Mouse (Mus musculus) left cerebral cortex, postnatal 36 days (tissue): ENCODE results near the gene Sept9. TPM values are rescaled to one million over a fixed set of nuclear protein-coding genes. Genes with fewer than 3 reads are reported as not detected.
A peak's percentile ranks its signal among the peaks of the same experiment; 100 is the strongest.

Experiments used
- DNase-seq, 2 experiments: peaks; one replicate each; pipeline ENCODE4 v3.0.0; 2021 to 2022; ENCODE audit warnings: low spot score in 2 of 2, mixed read lengths in 1 of 2
- intact Hi-C: fragments of 180-260 bp; cut with DNase I; formaldehyde crosslinking; loops from one replicate; pipeline ENCODE4 v1.15.1; 2025
- total RNA-seq, 2 experiments: library from RNA; stranded (reverse); gene quantifications; 2 replicates each; pipeline ENCODE4 v1.2.3; 2021

Sept9 gene
- total RNA-seq, 2 experiments from 2014 or later = 74.3 to 77.1 TPM

DNA sequence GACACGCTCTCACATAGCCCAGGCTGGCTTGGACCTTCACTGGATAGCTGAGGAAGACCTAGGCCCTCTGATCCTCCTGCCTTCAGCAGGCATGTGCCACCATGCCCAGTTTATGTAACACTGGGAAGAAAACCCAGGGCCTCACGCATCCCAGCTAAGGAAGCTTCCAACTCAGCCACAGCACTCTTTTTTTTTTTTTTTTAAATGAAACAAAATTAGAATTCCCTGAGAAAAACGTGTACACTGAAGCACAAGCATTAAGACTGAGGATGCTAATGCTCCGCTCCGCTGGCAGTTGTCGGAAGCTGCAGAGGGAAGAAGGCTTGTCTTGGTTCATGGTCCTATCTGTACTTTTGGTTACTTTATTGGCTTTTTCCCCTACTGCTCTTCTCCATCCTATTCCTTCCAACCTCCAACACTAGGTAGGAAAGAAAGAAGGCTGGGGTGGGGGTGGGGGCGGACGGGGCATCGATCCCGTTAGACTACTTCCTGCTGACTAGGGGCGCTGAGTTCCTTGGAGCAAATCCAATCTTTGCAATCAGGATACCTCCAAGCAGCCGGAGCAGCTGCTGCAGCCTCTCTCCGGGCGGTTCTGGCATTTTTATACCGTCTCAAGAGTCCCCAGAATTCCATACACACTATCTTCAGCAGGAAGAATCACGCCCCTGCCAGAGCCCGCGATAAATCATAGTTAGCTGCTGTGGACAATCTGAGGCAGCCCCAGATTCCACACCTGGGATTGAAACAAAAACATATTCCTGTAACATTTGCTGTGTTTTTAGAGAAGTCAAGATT, 25.2 kb upstream of the Sept9 start:
- DNase-seq = peak in 1 of 2 experiments; percentile 39
- intact Hi-C loops = loop anchor here (5.0 to 10.0 kb wide), 3 partner anchors 37 to 289 kb away; no protein-coding TSS in a partner anchor

- intact Hi-C loops = loop anchor here (1.0 to 10.0 kb wide), 4 partner anchors 38 to 290 kb away; no protein-coding TSS in a partner anchor
- no peak for DNase-seq
These were observed 24.5 kb upstream of the Sept9 start for GRCm38 (mm10) chr11:117174924-117175323.

DNA sequence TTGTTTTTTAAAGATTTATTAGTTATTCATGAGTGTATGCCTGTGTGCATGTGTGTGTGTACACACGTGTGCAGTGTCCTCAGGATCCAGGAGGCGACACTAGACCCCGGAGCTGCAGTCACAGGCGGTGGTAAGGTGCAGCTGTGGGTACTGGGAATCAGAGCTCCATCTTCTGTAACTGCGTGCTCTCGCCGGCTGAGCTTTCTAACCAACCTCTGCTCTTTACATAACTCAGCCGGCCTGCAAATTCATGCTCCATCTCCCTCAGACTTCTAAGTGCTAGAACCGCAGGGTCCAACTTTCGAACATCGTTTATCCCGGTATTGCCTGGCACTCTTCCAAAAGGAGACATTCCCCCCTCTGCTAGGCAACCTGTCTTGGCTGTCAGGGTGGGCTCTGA, 24.0 kb upstream of the Sept9 start:
- DNase-seq = no peak
- intact Hi-C loops = loop anchor here (1.0 to 10.0 kb wide), 2 partner anchors 99 to 291 kb away; no protein-coding TSS in a partner anchor

GRCm38 (mm10) chr11:117176304-117176703, 23.2 kb upstream of the Sept9 start:
- DNase-seq = no peak
- intact Hi-C loops = loop anchor here (10.0 kb wide), 1 partner anchor 292 kb away; no protein-coding TSS in a partner anchor

GRCm38 (mm10) chr11:117176900-117177299, 22.6 kb upstream of the Sept9 start:
- no peak for DNase-seq
- intact Hi-C loops = loop anchor here (1.0 to 10.0 kb wide), 2 partner anchors 105 to 292 kb away; no protein-coding TSS in a partner anchor

- peak; percentile 83 to 85 for DNase-seq
- intact Hi-C loops = loop anchor here (1.0 to 10.0 kb wide), 2 partner anchors 105 to 293 kb away; no protein-coding TSS in a partner anchor
These were observed 22.0 kb upstream of the Sept9 start for GRCm38 (mm10) chr11:117177303-117177979.

GRCm38 (mm10) chr11:117179902-117180301, 19.6 kb upstream of the Sept9 start:
- DNase-seq = no peak
- intact Hi-C loops = loop anchor here (10.0 kb wide), 1 partner anchor 295 kb away; no protein-coding TSS in a partner anchor

DNA sequence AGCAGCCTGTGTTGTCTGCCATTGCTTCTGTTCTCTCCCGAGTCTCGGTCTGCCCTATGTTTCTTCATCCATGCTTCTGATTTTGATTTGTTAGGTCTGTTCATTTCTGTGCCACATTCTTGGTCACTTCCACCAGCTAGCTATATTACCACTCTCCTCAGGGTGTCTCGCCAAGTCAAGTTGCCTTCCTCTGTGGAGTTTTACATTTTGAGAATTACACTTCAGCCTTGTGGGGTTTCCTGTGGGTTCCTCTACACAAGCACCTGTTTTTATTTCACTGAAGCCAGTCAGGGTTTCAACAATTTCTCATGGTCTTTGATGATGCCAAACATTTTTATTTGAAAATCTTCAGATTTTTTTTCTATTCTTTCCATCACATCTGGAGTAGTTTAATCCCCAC, 16.7 kb upstream of the Sept9 start:
- intact Hi-C loops = no loop called here
- DNase-seq = no peak

- DNase-seq = no peak
- intact Hi-C loops = no loop called here
These were observed 16.2 kb upstream of the Sept9 start for GRCm38 (mm10) chr11:117183299-117183698.

GRCm38 (mm10) chr11:117183841-117184240, 15.6 kb upstream of the Sept9 start:
- intact Hi-C loops = no loop called here
- no peak for DNase-seq

DNA sequence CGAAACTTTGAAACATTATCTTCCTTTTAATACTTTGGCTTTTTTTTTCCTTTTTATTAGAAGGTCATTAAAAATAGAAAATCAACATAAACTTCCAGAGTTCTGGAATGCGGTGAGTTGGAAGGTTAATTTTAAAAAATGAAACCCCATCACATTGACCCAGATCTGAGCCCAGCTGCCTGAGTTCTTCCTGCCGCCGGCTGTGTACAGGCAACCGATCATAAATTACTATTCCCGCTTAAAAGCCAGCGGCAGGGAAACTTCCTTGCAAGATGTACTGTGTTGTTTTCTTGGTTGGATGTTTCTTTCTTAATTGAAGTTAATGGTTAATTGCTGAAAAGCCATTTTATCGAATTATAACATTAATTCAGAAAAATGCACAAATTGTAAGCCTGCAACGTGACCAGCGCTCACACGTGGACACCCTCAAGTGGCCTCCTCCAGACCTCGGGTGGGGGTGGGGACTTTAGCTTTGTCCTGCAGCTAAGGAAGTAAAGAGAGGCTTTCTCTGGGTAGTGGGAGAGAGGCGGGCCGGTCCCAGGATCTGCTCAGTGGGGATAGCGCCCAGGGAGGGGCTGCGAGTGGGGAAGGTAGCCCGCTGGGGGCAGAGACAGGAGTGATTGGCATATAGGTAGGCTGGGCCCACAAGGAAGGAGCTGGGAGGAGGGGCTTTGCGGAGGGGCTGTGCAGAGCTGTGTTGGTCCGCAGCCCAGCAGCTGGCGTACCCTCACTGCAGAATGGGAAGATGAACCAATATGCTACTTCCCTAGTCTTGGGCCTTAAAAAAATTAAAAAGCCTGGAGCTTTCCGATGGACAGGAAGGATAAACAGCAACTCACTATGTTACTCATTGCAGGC, 14.2 kb upstream of the Sept9 start:
- no peak for DNase-seq
- intact Hi-C loops = no loop called here

- intact Hi-C loops = no loop called here
- DNase-seq = no peak
These were observed 7.9 kb upstream of the Sept9 start for GRCm38 (mm10) chr11:117191524-117191923.

DNA sequence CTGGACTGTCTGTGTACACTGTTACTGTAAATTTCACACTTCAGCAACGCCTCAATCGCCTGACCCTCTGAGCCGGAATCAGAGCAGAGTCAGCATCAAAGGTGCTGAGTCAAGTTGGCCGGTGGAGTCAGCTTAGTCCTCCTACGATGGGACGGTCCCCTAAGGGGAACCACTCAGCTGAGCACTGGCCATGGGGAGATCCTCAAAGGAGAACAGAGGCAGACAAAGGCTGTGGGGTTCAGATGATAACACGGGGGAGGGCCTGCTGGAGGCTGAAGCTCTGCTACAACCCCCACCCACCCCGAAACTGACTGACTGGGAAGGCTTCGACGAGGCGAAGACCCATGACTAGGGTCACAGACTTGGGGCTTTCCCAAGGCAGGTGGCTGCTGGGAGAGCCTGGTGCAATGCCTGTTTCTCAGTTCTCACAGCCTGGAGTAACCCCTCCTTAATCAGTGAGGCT, 5.0 kb upstream of the Sept9 start:
- no peak for DNase-seq
- intact Hi-C loops = no loop called here

GRCm38 (mm10) chr11:117195616-117196015, 3.8 kb upstream of the Sept9 start:
- no peak for DNase-seq
- intact Hi-C loops = no loop called here

GRCm38 (mm10) chr11:117196681-117197080, 2.8 kb upstream of the Sept9 start:
- intact Hi-C loops = no loop called here
- no peak for DNase-seq

GRCm38 (mm10) chr11:117198122-117198521, 1.3 kb upstream of the Sept9 start:
- DNase-seq = no peak
- intact Hi-C loops = no loop called here

DNA sequence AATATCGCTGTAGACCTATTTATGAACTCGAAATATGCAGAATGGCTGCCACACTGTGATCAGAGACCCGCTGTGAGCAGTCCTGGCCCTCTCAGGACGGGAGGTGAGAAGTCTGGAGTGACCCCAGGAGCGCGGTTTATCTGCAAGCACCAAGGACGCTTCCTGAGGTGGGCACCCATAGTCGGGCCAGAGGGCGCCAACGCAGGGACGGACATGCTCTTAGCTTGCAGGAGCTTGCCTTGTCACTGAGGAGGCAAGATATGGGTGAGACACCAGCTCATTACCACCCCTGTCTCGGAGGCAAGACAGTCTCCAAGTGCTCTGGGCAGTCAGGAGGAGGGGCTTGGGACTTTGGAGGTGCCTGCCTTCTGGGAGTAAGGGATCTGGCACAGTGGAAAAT, 2.4 kb downstream of the Sept9 start:
- DNase-seq = no peak
- intact Hi-C loops = no loop called here

- intact Hi-C loops = no loop called here
- DNase-seq = no peak
These were observed 5.1 kb downstream of the Sept9 start for GRCm38 (mm10) chr11:117204606-117205005.

DNA sequence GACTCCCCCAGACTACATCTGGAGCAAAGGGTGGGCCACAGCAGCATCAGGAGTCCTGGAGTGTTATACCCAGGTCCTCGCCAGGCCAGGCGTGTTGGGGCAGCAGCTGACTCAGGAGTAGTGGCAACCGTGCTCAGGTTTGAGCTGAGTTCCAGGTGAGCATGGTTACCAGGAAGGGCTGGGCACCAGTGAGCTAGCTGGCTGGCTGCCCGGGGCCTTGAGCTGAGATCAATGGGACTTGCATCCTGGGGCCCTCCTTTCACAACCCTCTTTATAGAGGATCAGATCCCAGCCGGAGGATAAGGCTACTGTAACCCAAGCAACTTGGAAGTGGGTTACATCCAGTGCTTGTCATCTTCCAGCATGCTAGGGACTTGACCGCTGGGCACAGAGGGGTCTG, 5.6 kb downstream of the Sept9 start:
- intact Hi-C loops = no loop called here
- DNase-seq = no peak

DNA sequence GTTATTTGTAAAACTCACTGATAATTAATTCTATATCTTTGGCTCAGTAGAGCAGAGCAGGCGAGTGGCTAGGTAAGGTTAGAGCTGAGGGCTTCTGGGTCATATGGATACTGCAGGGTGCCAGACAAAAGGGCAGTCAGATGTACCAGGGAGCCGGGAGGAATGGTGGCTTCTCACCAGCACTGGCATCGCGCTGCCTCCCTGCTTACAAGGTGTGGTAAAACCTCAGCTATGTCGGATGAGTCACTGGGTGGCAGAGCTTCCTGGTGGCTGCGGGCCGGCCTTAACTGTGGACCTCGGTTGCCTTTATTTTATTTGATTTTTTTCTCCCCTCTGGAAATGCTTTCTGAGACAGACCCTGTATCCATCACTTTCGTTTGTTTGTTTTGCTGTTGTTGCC, 6.0 kb downstream of the Sept9 start:
- DNase-seq = no peak
- intact Hi-C loops = no loop called here
